Mouse (Mus musculus): Measurements from ENCODE around the gene Cbl. TPM values are rescaled to one million over a fixed set of nuclear protein-coding genes. Genes with fewer than 3 reads are reported as not detected.

The Cbl gene
- polyA plus RNA-seq, 1 experiment from 2014 or later: 4.9 TPM

GRCm38 (mm10) chr9:44191166-44191565, 42.7 kb downstream of the Cbl start:
- Histone ChIP-seq H3K9me3 (ENCODE audit: control insufficient read depth, low read length) (no peaks in the 10 kb centered on the region), H3K27ac (replicated peaks) (no peak overlapping the region), H3K4me2 (replicated peaks; ENCODE audit: low read depth) (no peak overlapping the region), H3K9ac (ENCODE audit: low read length) (no peak overlapping the region), H3K36me3 (ENCODE audit: control insufficient read depth, insufficient read depth, low read length) (no peaks in the 10 kb centered on the region; the same call in 1 of the 2 replicates), H3K4me1 (replicated peaks; ENCODE audit: control insufficient read depth, insufficient read depth) (no peaks in the 10 kb centered on the region), H3K4me3 (ENCODE audit: low read depth, low read length) (no peak overlapping the region), H3K27me3 (ENCODE audit: control insufficient read depth, insufficient read depth, low read length) (no peaks in the 10 kb centered on the region)
- ATAC-seq (ENCODE audit: low FRiP score, low TSS enrichment): no peak
- 52% methylated on average over 3 of the region's 3 CpGs for WGBS
- TF ChIP-seq EP300 (optimal IDR thresholded peaks at IDR 0.05): no peak
- no peak for DNase-seq (ENCODE audit: low spot score)

- Histone ChIP-seq H3K27ac (replicated peaks) (0 out of 2 replicates have a peak overlapping the region, but pooled peaks have one; percentile 24), H3K36me3 (ENCODE audit: control insufficient read depth, insufficient read depth, low read length) (no peaks in the 10 kb centered on the region; the same call in 1 of the 2 replicates), H3K9ac (ENCODE audit: low read length) (no peak overlapping the region), H3K9me3 (ENCODE audit: control insufficient read depth, low read length) (no peaks in the 10 kb centered on the region), H3K27me3 (ENCODE audit: control insufficient read depth, insufficient read depth, low read length) (no peaks in the 10 kb centered on the region), H3K4me2 (replicated peaks; ENCODE audit: low read depth) (no peak overlapping the region), H3K4me1 (replicated peaks; ENCODE audit: control insufficient read depth, insufficient read depth) (no peaks in the 10 kb centered on the region), H3K4me3 (ENCODE audit: low read depth, low read length) (no peak overlapping the region)
- no peak for TF ChIP-seq EP300 (optimal IDR thresholded peaks at IDR 0.05)
- no peak for TF ChIP-seq CTCF (IDR thresholded peaks at IDR 0.05; ENCODE audit: low read depth)
- DNase-seq (ENCODE audit: low spot score) (no peak), ATAC-seq (ENCODE audit: low FRiP score, low TSS enrichment) (no peak)
- 70% methylated on average over 12 of the region's 12 CpGs for WGBS
Observed at GRCm38 (mm10) chr9:44188223-44188622, 45.6 kb downstream of the Cbl start.

- H3K4me2 ChIP-seq (replicated peaks; ENCODE audit: low read depth): no peak overlapping the region
- WGBS: 94% methylated on average over 3 of the region's 3 CpGs
- ATAC-seq (ENCODE audit: low FRiP score, low TSS enrichment): 0 out of 2 replicates have a peak, but pooled peaks have one; percentile 71
- no peaks in the 10 kb centered on the region for H3K27me3 ChIP-seq (ENCODE audit: control insufficient read depth, insufficient read depth, low read length)
- TF ChIP-seq EP300 (optimal IDR thresholded peaks at IDR 0.05) (no peak), CTCF (IDR thresholded peaks at IDR 0.05; ENCODE audit: low read depth) (peak; percentile 81)
- H3K4me1 ChIP-seq (replicated peaks; ENCODE audit: control insufficient read depth, insufficient read depth): no peaks in the 10 kb centered on the region
- H3K9me3 ChIP-seq (ENCODE audit: control insufficient read depth, low read length): no peaks in the 10 kb centered on the region
- H3K4me3 ChIP-seq (ENCODE audit: low read depth, low read length): no peak overlapping the region
- no peak overlapping the region for H3K9ac ChIP-seq (ENCODE audit: low read length)
- H3K36me3 ChIP-seq (ENCODE audit: control insufficient read depth, insufficient read depth, low read length): no peaks in the 10 kb centered on the region
- peak; percentile 67 for DNase-seq (ENCODE audit: low spot score)
- no peak overlapping the region for H3K27ac ChIP-seq (replicated peaks)
Observed at GRCm38 (mm10) chr9:44182260-44182659, 51.6 kb downstream of the Cbl start.

GRCm38 (mm10) chr9:44181537-44181936, 52.3 kb downstream of the Cbl start:
- no peaks in the 10 kb centered on the region for H3K9me3 ChIP-seq (ENCODE audit: control insufficient read depth, low read length)
- DNase-seq (ENCODE audit: low spot score) (no peak), ATAC-seq (ENCODE audit: low FRiP score, low TSS enrichment) (no peak)
- no peak overlapping the region for H3K27ac ChIP-seq (replicated peaks)
- H3K4me2 ChIP-seq (replicated peaks; ENCODE audit: low read depth): no peak overlapping the region
- no peaks in the 10 kb centered on the region for H3K27me3 ChIP-seq (ENCODE audit: control insufficient read depth, insufficient read depth, low read length)
- H3K4me1 ChIP-seq (replicated peaks; ENCODE audit: control insufficient read depth, insufficient read depth): no peaks in the 10 kb centered on the region
- no peaks in the 10 kb centered on the region for H3K36me3 ChIP-seq (ENCODE audit: control insufficient read depth, insufficient read depth, low read length)
- no peak for TF ChIP-seq CTCF (IDR thresholded peaks at IDR 0.05; ENCODE audit: low read depth)
- no peak for TF ChIP-seq EP300 (optimal IDR thresholded peaks at IDR 0.05)
- H3K4me3 ChIP-seq (ENCODE audit: low read depth, low read length): no peak overlapping the region
- WGBS: 66% methylated on average over 5 of the region's 5 CpGs
- H3K9ac ChIP-seq (ENCODE audit: low read length): no peak overlapping the region

- 97% methylated on average over 12 of the region's 12 CpGs for WGBS
- H3K27me3 ChIP-seq (ENCODE audit: control insufficient read depth, insufficient read depth, low read length): no peaks in the 10 kb centered on the region
- H3K4me3 ChIP-seq (ENCODE audit: low read depth, low read length): no peak overlapping the region
- no peak overlapping the region for H3K4me2 ChIP-seq (replicated peaks; ENCODE audit: low read depth)
- H3K36me3 ChIP-seq (ENCODE audit: control insufficient read depth, insufficient read depth, low read length): no peaks in the 10 kb centered on the region
- no peak overlapping the region for H3K27ac ChIP-seq (replicated peaks)
- H3K9ac ChIP-seq (ENCODE audit: low read length): no peak overlapping the region
- ATAC-seq (ENCODE audit: low FRiP score, low TSS enrichment): no peak
- no peak for DNase-seq (ENCODE audit: low spot score)
- no peak for TF ChIP-seq CTCF (IDR thresholded peaks at IDR 0.05; ENCODE audit: low read depth)
- TF ChIP-seq EP300 (optimal IDR thresholded peaks at IDR 0.05): no peak
- H3K9me3 ChIP-seq (ENCODE audit: control insufficient read depth, low read length): no peaks in the 10 kb centered on the region
- no peaks in the 10 kb centered on the region for H3K4me1 ChIP-seq (replicated peaks; ENCODE audit: control insufficient read depth, insufficient read depth)
Observed at GRCm38 (mm10) chr9:44178811-44179210, 55.0 kb downstream of the Cbl start.

GRCm38 (mm10) chr9:44178389-44178788, 55.5 kb downstream of the Cbl start:
- Histone ChIP-seq H3K4me3 (ENCODE audit: low read depth, low read length) (no peak overlapping the region), H3K9me3 (ENCODE audit: control insufficient read depth, low read length) (no peaks in the 10 kb centered on the region), H3K27ac (replicated peaks) (no peak overlapping the region), H3K36me3 (ENCODE audit: control insufficient read depth, insufficient read depth, low read length) (no peaks in the 10 kb centered on the region), H3K27me3 (ENCODE audit: control insufficient read depth, insufficient read depth, low read length) (no peaks in the 10 kb centered on the region), H3K4me1 (replicated peaks; ENCODE audit: control insufficient read depth, insufficient read depth) (no peaks in the 10 kb centered on the region), H3K9ac (ENCODE audit: low read length) (no peak overlapping the region), H3K4me2 (replicated peaks; ENCODE audit: low read depth) (no peak overlapping the region)
- TF ChIP-seq CTCF (IDR thresholded peaks at IDR 0.05; ENCODE audit: low read depth) (peak; percentile 55), EP300 (optimal IDR thresholded peaks at IDR 0.05) (no peak)
- DNase-seq (ENCODE audit: low spot score) (peak; percentile 41), ATAC-seq (ENCODE audit: low FRiP score, low TSS enrichment) (no peak)
- WGBS: 83% methylated on average over 14 of the region's 14 CpGs
